Mouse (Mus musculus) embryo, embryonic 10.5 days (tissue): Measurements from ENCODE around the gene Rhbdd1.

ENCODE experiments used
- DNase-seq: peaks from one replicate; pipeline ENCODE4 v3.0.0-alpha.2; 2015; ENCODE audit warnings: low spot score

The Rhbdd1 gene

GRCm38 (mm10) chr1:82291930-82292712 is 24.1 kb upstream of the Rhbdd1 start:
- DNase-seq = peak; percentile 39

- peak; percentile 90 for DNase-seq
Observed at GRCm38 (mm10) chr1:82292771-82293170, 23.5 kb upstream of the Rhbdd1 start.

- peak; percentile 84 for DNase-seq
Observed at GRCm38 (mm10) chr1:82294102-82294501, 22.1 kb upstream of the Rhbdd1 start.

- DNase-seq = peak; percentile 48
Observed at GRCm38 (mm10) chr1:82298586-82298985, 17.7 kb upstream of the Rhbdd1 start.

GRCm38 (mm10) chr1:82304483-82304882 is 11.8 kb upstream of the Rhbdd1 start:
- DNase-seq = peak; percentile 41

GRCm38 (mm10) chr1:82316746-82317126 is 484 bp downstream of the Rhbdd1 start:
- no peak for DNase-seq

- DNase-seq = peak; percentile 10
Observed at GRCm38 (mm10) chr1:82320456-82320855, 4.2 kb downstream of the Rhbdd1 start.

GRCm38 (mm10) chr1:82320864-82321263 is 4.6 kb downstream of the Rhbdd1 start:
- peak; percentile 10 for DNase-seq

- peak; percentile 33 for DNase-seq
Observed at GRCm38 (mm10) chr1:82321441-82321840, 5.2 kb downstream of the Rhbdd1 start.

GRCm38 (mm10) chr1:82324131-82324785 is 8.0 kb downstream of the Rhbdd1 start:
- peak; percentile 37 for DNase-seq

- no peak for DNase-seq
Observed at GRCm38 (mm10) chr1:82326120-82326519, 9.9 kb downstream of the Rhbdd1 start.

GRCm38 (mm10) chr1:82328033-82328775 is 12.0 kb downstream of the Rhbdd1 start:
- no peak for DNase-seq

GRCm38 (mm10) chr1:82329237-82329953 is 13.1 kb downstream of the Rhbdd1 start:
- peak; percentile 24 for DNase-seq

- DNase-seq = no peak
Observed at GRCm38 (mm10) chr1:82329954-82330247, 13.6 kb downstream of the Rhbdd1 start.

- DNase-seq = no peak
Observed at GRCm38 (mm10) chr1:82334506-82334905, 18.3 kb downstream of the Rhbdd1 start.

GRCm38 (mm10) chr1:82353089-82353488 is 36.8 kb downstream of the Rhbdd1 start:
- no peak for DNase-seq

- DNase-seq = no peak
Observed at GRCm38 (mm10) chr1:82353755-82354154, 37.5 kb downstream of the Rhbdd1 start.

GRCm38 (mm10) chr1:82358871-82359647 is 42.8 kb downstream of the Rhbdd1 start:
- peak; percentile 9 for DNase-seq

- DNase-seq = no peak
Observed at GRCm38 (mm10) chr1:82359648-82360026, 43.4 kb downstream of the Rhbdd1 start.

GRCm38 (mm10) chr1:82361240-82361639 is 45.0 kb downstream of the Rhbdd1 start:
- DNase-seq = no peak

GRCm38 (mm10) chr1:82362165-82362564 is 45.9 kb downstream of the Rhbdd1 start:
- no peak for DNase-seq

- no peak for DNase-seq
Observed at GRCm38 (mm10) chr1:82364047-82364446, 47.8 kb downstream of the Rhbdd1 start.
